Mouse (Mus musculus) liver, adult 2 months (tissue): ENCODE results near the gene Dchs2. TPM values are rescaled to one million over a fixed set of nuclear protein-coding genes. Genes with fewer than 3 reads are reported as not detected.
A peak's percentile ranks its signal among the peaks of the same experiment; 100 is the strongest.

Experiments
- DNase-seq: peaks from one replicate; pipeline ENCODE4 v3.0.0-alpha.2; 2011; ENCODE audit warnings: low read depth, low spot score; ENCODE audit errors: extremely low read depth
- H3K27ac ChIP-seq: fragments of 200-500 bp; replicated peaks from 2 replicates; pipeline ENCODE4 v1.5.1; 2012; ENCODE audit warnings: low read depth, mild to moderate bottlenecking, control low read depth, inconsistent platforms, low read length; ENCODE audit not compliant: insufficient read depth
- H3K27me3 ChIP-seq: fragments of 200-500 bp; 2 replicates; pipeline ENCODE4 v1.6.1; 2012; ENCODE audit warnings: mild to moderate bottlenecking, moderate library complexity, low read length, inconsistent platforms; ENCODE audit not compliant: control insufficient read depth, insufficient read depth
- H3K36me3 ChIP-seq: fragments of 200-500 bp; 2 replicates; pipeline ENCODE4 v1.6.1; 2012; ENCODE audit warnings: low read length, inconsistent platforms; ENCODE audit not compliant: control insufficient read depth, insufficient read depth
- H3K4me1 ChIP-seq: fragments of 200-500 bp; 2 replicates; pipeline ENCODE4 v1.6.1; 2011; ENCODE audit warnings: low read length; ENCODE audit not compliant: control insufficient read depth, insufficient read depth
- H3K4me3 ChIP-seq: fragments of 200-500 bp; 2 replicates; pipeline ENCODE4 v1.5.1; 2011; ENCODE audit warnings: low read depth, mild to moderate bottlenecking, control low read depth, low read length, moderate library complexity; ENCODE audit not compliant: insufficient read depth
- H3K79me2 ChIP-seq: fragments of 200-500 bp; 2 replicates; pipeline ENCODE4 v1.6.1; 2012; ENCODE audit warnings: inconsistent platforms, mild to moderate bottlenecking, low read length, moderate library complexity; ENCODE audit not compliant: control insufficient read depth, insufficient read depth
- H3K9ac ChIP-seq: fragments of 200-500 bp; 2 replicates; pipeline ENCODE4 v1.6.1; 2012; ENCODE audit warnings: low read depth, mild to moderate bottlenecking, control low read depth, inconsistent platforms, low read length
- CTCF ChIP-seq: fragments of 200-500 bp; IDR thresholded peaks from 2 replicates; pipeline ENCODE4 v1.5.1; 2011; ENCODE audit warnings: low read depth, low read length, control low read depth
- POLR2A ChIP-seq: fragments of 200-500 bp; IDR thresholded peaks from 2 replicates; pipeline ENCODE4 v1.6.1; 2011; ENCODE audit warnings: low read length, control low read depth; ENCODE audit not compliant: insufficient read depth; ENCODE audit errors: extremely low read depth
- WGBS: fragments of 180-500 bp; shearing (Covaris S2); methylation state at CpG from one replicate; pipeline ENCODE4 v1.1.7; 2018; 5-methylcytosine and 5-hydroxymethylcytosine counted together
- polyA plus RNA-seq: library from polyadenylated mRNA; depleted of rRNA; stranded (reverse); fragments of >200 nt; gene quantifications from 2 replicates; pipeline ENCODE4 v1.2.3, GENCODE M21; 2012
- total RNA-seq: library from RNA; depleted of rRNA; stranded (reverse); fragments of >200 nt; gene quantifications from 2 replicates; pipeline ENCODE4 v1.2.3, GENCODE M21; 2014

Dchs2 gene
- total and polyA plus RNA-seq, 2 experiments: 0.01 to 0.09 TPM

DNA sequence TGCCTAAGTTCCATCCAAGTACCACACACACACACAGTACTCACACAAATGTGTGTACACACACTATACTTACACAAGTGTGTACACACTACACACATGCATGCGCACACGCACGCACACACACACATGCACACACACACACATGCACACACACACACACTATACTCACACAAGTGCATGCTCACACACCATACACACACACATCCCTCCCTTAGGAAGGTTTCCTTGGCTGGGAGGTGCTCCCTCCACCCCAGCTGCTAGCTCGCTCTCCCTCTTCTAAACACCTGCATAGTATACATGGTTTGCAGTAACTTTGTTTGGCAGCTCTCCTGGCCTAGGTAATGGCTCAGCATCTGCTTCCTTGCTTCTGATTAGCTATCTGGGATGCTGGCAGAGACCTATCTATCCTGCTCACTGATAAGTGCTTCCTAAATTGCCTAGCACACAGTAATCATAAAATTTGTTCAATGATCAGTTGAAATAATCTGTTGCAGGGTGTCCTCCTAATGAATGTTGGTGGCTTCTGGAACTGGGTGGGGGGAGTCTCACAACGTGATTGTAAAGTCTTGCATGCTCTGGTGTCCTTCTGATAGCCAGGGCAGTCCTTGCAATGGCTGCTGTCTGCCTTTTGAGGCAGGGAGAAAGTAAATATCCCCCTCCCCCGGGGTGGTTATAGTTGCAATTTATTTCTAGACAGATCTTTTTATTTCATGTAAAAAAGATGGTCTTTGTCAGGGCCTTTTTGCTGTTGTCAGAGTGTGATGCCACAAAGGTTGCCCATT lies 19.7 kb downstream of the Dchs2 start:
- Histone ChIP-seq H3K79me2 (no peaks in the 10 kb centered on the region), H3K36me3 (no peaks in the 10 kb centered on the region), H3K9ac (no peak overlapping the region), H3K4me1 (no peaks in the 10 kb centered on the region), H3K27me3 (no peaks in the 10 kb centered on the region), H3K4me3 (no peak overlapping the region), H3K27ac (no peak overlapping the region)
- DNase-seq: no peak
- 73% methylated on average over 6 of the region's 6 CpGs for WGBS
- TF ChIP-seq POLR2A: no peak
- no peak for TF ChIP-seq CTCF

DNA sequence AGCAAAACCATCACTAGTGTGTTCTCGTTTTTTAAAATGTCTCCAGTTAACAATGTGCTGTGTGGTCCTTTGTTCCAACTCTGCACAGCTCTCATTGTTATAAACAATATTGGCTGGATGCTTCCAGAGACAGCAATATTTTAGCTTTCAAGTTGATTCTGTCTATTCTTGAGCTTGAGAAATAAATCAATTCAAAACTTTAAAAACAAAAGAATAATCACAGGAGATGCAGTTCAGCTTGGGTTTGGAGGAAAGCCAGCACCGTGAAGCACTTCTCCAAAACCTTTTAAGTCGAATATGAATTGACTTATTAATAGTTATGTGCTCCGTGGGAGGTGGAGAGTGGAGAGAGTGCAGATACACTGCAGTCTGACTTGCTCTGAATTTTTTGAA lies 20.3 kb downstream of the Dchs2 start:
- no peak for DNase-seq
- H3K27ac ChIP-seq: no peak overlapping the region
- no peaks in the 10 kb centered on the region for H3K27me3 ChIP-seq
- H3K9ac ChIP-seq: no peak overlapping the region
- H3K36me3 ChIP-seq: no peaks in the 10 kb centered on the region
- no peak for TF ChIP-seq CTCF
- no peak for TF ChIP-seq POLR2A
- no peaks in the 10 kb centered on the region for H3K79me2 ChIP-seq
- WGBS: 55% methylated on average over 4 of the region's 4 CpGs
- H3K4me1 ChIP-seq: no peaks in the 10 kb centered on the region
- no peak overlapping the region for H3K4me3 ChIP-seq

GRCm38 (mm10) chr3:83148508-83148907 lies 20.8 kb downstream of the Dchs2 start:
- Histone ChIP-seq H3K36me3 (no peaks in the 10 kb centered on the region), H3K79me2 (no peaks in the 10 kb centered on the region), H3K4me3 (no peak overlapping the region), H3K27me3 (no peaks in the 10 kb centered on the region), H3K4me1 (no peaks in the 10 kb centered on the region), H3K27ac (no peak overlapping the region), H3K9ac (no peak overlapping the region)
- no peak for DNase-seq
- WGBS: 55% methylated on average over 3 of the region's 3 CpGs
- TF ChIP-seq CTCF (no peak), POLR2A (no peak)

GRCm38 (mm10) chr3:83155600-83155999 lies 27.9 kb downstream of the Dchs2 start:
- Histone ChIP-seq H3K27me3 (no peaks in the 10 kb centered on the region), H3K4me1 (peaks cover 6% of the 10 kb centered on the region), H3K36me3 (no peaks in the 10 kb centered on the region), H3K27ac (no peak overlapping the region), H3K79me2 (no peaks in the 10 kb centered on the region), H3K9ac (no peak overlapping the region), H3K4me3 (no peak overlapping the region)
- 12% methylated on average over 4 of the region's 4 CpGs for WGBS
- peak; percentile 82 for DNase-seq
- no peak for TF ChIP-seq CTCF
- TF ChIP-seq POLR2A: no peak

GRCm38 (mm10) chr3:83156165-83156564 lies 28.4 kb downstream of the Dchs2 start:
- DNase-seq: no peak
- no peak for TF ChIP-seq CTCF
- no peak for TF ChIP-seq POLR2A
- H3K36me3 ChIP-seq: no peaks in the 10 kb centered on the region
- H3K4me1 ChIP-seq: peaks cover 6% of the 10 kb centered on the region
- no peak overlapping the region for H3K27ac ChIP-seq
- H3K9ac ChIP-seq: no peak overlapping the region
- no peaks in the 10 kb centered on the region for H3K27me3 ChIP-seq
- H3K4me3 ChIP-seq: no peak overlapping the region
- 72% methylated on average over 4 of the region's 4 CpGs for WGBS
- H3K79me2 ChIP-seq: no peaks in the 10 kb centered on the region

DNA sequence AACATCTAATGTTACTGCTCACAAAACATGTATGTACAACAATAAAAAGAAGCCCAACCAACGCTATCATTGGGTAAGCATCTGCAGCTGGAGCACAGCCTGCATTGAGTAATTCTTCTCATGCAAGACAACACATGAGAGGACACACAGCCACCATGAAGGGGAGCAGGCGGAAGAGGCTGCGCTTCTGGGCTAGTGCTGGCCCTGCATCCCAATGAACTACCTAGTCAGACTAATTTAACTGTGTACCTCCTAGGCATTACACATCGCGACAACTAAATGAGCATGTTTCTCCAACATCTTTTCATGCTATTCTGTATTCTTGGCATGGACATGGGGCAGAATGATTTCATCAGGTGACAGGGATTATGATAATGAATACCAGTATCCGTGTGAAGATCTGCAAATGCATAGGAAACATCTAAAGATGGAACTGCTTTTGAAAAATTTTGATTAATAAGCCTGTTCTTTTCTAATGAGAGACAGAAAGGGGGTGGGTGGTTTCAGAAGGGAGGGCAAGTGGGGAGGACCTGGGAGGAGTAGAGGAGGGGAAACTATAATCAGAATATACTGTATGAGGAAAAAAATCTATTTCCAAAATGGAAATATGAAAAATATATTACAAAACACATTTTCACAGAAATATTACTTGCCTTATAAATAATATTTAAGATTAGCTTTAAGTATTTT lies 33.9 kb downstream of the Dchs2 start:
- no peaks in the 10 kb centered on the region for H3K4me1 ChIP-seq
- H3K9ac ChIP-seq: no peak overlapping the region
- no peak overlapping the region for H3K4me3 ChIP-seq
- H3K27me3 ChIP-seq: no peaks in the 10 kb centered on the region
- DNase-seq: no peak
- no peaks in the 10 kb centered on the region for H3K79me2 ChIP-seq
- TF ChIP-seq CTCF: no peak
- no peak for TF ChIP-seq POLR2A
- no peak overlapping the region for H3K27ac ChIP-seq
- no peaks in the 10 kb centered on the region for H3K36me3 ChIP-seq
- WGBS: 84% methylated on average over 6 of the region's 6 CpGs
